Comparison of ENCODE assay signal across 9 mouse cellular contexts in genomic region chr11:6603887-6604603, GRCm38 (mm10). TPM values are rescaled to one million over a fixed set of nuclear protein-coding genes. Genes with fewer than 3 reads are reported as not detected.
DNase-seq lines count a peak whose midpoint lies in the region; ATAC-seq and TF ChIP-seq lines count a peak whose summit lies in the region.
"Had no signal": no experiment of that assay in that cellular context is flagged by ENCODE, and none has a peak within 500 bp of the region (broad histone marks: within the 10 kb centered on the region; RNA-seq: fewer than 3 reads in every experiment).

No protein-coding gene starts in this region.

- WGBS in embryonic facial prominence, embryonic 11.5 days: 25% methylated on average over 12 of the region's 12 CpGs
- 41% methylated on average over 12 of the region's 12 CpGs for WGBS in hindbrain, embryonic 10.5 days
- 11% methylated on average over 12 of the region's 12 CpGs for WGBS in limb, embryonic 14.5 days
- 10% methylated on average over 12 of the region's 12 CpGs for WGBS in neural tube, embryonic 13.5 days
- 13% methylated on average over 12 of the region's 12 CpGs for WGBS in thymus, adult 2 months

- ATAC-seq in CD4-positive, CD25-positive, alpha-beta regulatory T cell, adult 4 months: peak; percentile 43
- peak; percentile 11; the same call in 1 of the 2 replicates for ATAC-seq in embryonic facial prominence, embryonic 11.5 days (replicated peaks; ENCODE audit: insufficient number of reproducible peaks, low FRiP score, low TSS enrichment, low read depth)
- 0 out of 2 replicates have a peak, but pooled peaks have one; percentile 5 for ATAC-seq in limb, embryonic 14.5 days (ENCODE audit: low FRiP score, low read depth)
- peak; percentile 40 for ATAC-seq in neural tube, embryonic 13.5 days (ENCODE audit: low read depth)

- no peak overlapping the region; the same call in none of the 2 replicates for H3K9ac ChIP-seq in embryonic facial prominence, embryonic 11.5 days (replicated peaks; ENCODE audit: low read length)
- no peak overlapping the region for H3K9ac ChIP-seq in limb, embryonic 14.5 days (ENCODE audit: low read depth, low read length, severe bottlenecking)
- peak overlapping the region; percentile 90 for H3K9ac ChIP-seq in neural tube, embryonic 13.5 days

- no peak for TF ChIP-seq CTCF in thymus, adult 2 months (IDR thresholded peaks at IDR 0.05; ENCODE audit: borderline replicate concordance, control insufficient read depth, extremely low read depth, insufficient read depth, low read length, poor library complexity)

- H3K9me3 ChIP-seq in embryonic facial prominence, embryonic 11.5 days (replicated peaks; ENCODE audit: control insufficient read depth, low read length): no peaks in the 10 kb centered on the region
- no peaks in the 10 kb centered on the region for H3K9me3 ChIP-seq in hindbrain, embryonic 10.5 days
- no peaks in the 10 kb centered on the region for H3K9me3 ChIP-seq in limb, embryonic 14.5 days (ENCODE audit: control insufficient read depth, low read length)
- H3K9me3 ChIP-seq in neural tube, embryonic 13.5 days: no peaks in the 10 kb centered on the region

- TF ChIP-seq POLR2A in limb, embryonic 14.5 days (IDR thresholded peaks at IDR 0.05; ENCODE audit: borderline replicate concordance, extremely low read depth, insufficient read depth, insufficient read length): no peak
- TF ChIP-seq POLR2A in thymus, adult 2 months (IDR thresholded peaks at IDR 0.05; ENCODE audit: control insufficient read depth, extremely low read depth, insufficient read depth, low read length, poor library complexity): no peak

- H3K27ac ChIP-seq in embryonic facial prominence, embryonic 11.5 days (replicated peaks; ENCODE audit: low read depth, low read length): no peak overlapping the region
- peak overlapping the region; percentile 86; the same call in 1 of the 2 replicates for H3K27ac ChIP-seq in hindbrain, embryonic 10.5 days
- no peak overlapping the region for H3K27ac ChIP-seq in limb, embryonic 14.5 days (replicated peaks; ENCODE audit: low read depth, low read length)
- H3K27ac ChIP-seq in neural tube, embryonic 13.5 days (replicated peaks): peak overlapping the region; percentile 99
- no peak overlapping the region for H3K27ac ChIP-seq in thymus, adult 2 months (ENCODE audit: control insufficient read depth, insufficient read depth, low read length)
- H3K27ac ChIP-seq: macrophage had no signal

- peaks cover 1% of the 10 kb centered on the region for H3K4me1 ChIP-seq in embryonic facial prominence, embryonic 11.5 days (ENCODE audit: control insufficient read depth, insufficient read depth, low read length)
- peaks cover 74% of the 10 kb centered on the region for H3K4me1 ChIP-seq in hindbrain, embryonic 10.5 days (replicated peaks)
- peaks cover 15% of the 10 kb centered on the region; the same call in 1 of the 2 replicates for H3K4me1 ChIP-seq in limb, embryonic 14.5 days (ENCODE audit: control insufficient read depth, insufficient read depth, low read length)
- peaks cover 86% of the 10 kb centered on the region for H3K4me1 ChIP-seq in neural tube, embryonic 13.5 days (replicated peaks)
- H3K4me1 ChIP-seq in thymus, adult 2 months (replicated peaks; ENCODE audit: control insufficient read depth, insufficient read depth, low read length): no peaks in the 10 kb centered on the region

- H3K4me2 ChIP-seq in embryonic facial prominence, embryonic 11.5 days (ENCODE audit: low read depth, low read length): no peak overlapping the region; the same call in 1 of the 2 replicates
- H3K4me2 ChIP-seq in limb, embryonic 14.5 days (replicated peaks; ENCODE audit: low read depth, low read length, severe bottlenecking): no peak overlapping the region
- peak overlapping the region; percentile 98 for H3K4me2 ChIP-seq in neural tube, embryonic 13.5 days

- no peaks in the 10 kb centered on the region for H3K36me3 ChIP-seq in embryonic facial prominence, embryonic 11.5 days (replicated peaks; ENCODE audit: control insufficient read depth, insufficient read depth, low read depth, low read length)
- peaks cover 24% of the 10 kb centered on the region; the same call in 1 of the 2 replicates for H3K36me3 ChIP-seq in hindbrain, embryonic 10.5 days
- H3K36me3 ChIP-seq in limb, embryonic 14.5 days (ENCODE audit: control insufficient read depth, insufficient read depth, low read length): peaks cover 5% of the 10 kb centered on the region; the same call in 1 of the 2 replicates
- peaks cover 33% of the 10 kb centered on the region for H3K36me3 ChIP-seq in neural tube, embryonic 13.5 days
- no peaks in the 10 kb centered on the region for H3K36me3 ChIP-seq in thymus, adult 2 months (ENCODE audit: control insufficient read depth, insufficient read depth, low read length)

- H3K4me3 ChIP-seq in embryonic facial prominence, embryonic 11.5 days (ENCODE audit: low read depth, low read length): no peak overlapping the region
- peak overlapping the region; percentile 56 for H3K4me3 ChIP-seq in hindbrain, embryonic 10.5 days
- no peak overlapping the region for H3K4me3 ChIP-seq in limb, embryonic 14.5 days (replicated peaks; ENCODE audit: low read length)
- peak overlapping the region; percentile 71 for H3K4me3 ChIP-seq in neural tube, embryonic 13.5 days
- H3K4me3 ChIP-seq in thymus, adult 2 months (ENCODE audit: control insufficient read depth, insufficient read depth, low read length): no peak overlapping the region

- peaks cover 13% of the 10 kb centered on the region for H3K27me3 ChIP-seq in embryonic facial prominence, embryonic 11.5 days (ENCODE audit: control insufficient read depth, insufficient read depth, low read length)
- H3K27me3 ChIP-seq in hindbrain, embryonic 10.5 days (ENCODE audit: insufficient read depth, poor library complexity, severe bottlenecking): peaks cover 40% of the 10 kb centered on the region
- peaks cover 21% of the 10 kb centered on the region; the same call in 1 of the 2 replicates for H3K27me3 ChIP-seq in limb, embryonic 14.5 days (ENCODE audit: control insufficient read depth, insufficient read depth, low read length)
- no peaks in the 10 kb centered on the region for H3K27me3 ChIP-seq in neural tube, embryonic 13.5 days
- peaks cover 3% of the 10 kb centered on the region; the same call in 1 of the 2 replicates for H3K27me3 ChIP-seq in thymus, adult 2 months (ENCODE audit: control insufficient read depth, insufficient read depth, low read length)

- DNase-seq in 416B (ENCODE audit: low read depth): peak; percentile 74
- DNase-seq in embryonic facial prominence, embryonic 11.5 days (ENCODE audit: low spot score): peak; percentile 42
- no peak for DNase-seq in hindbrain, embryonic 10.5 days (ENCODE audit: low spot score)
- DNase-seq in limb, embryonic 14.5 days (ENCODE audit: low spot score): peak; percentile 60
- DNase-seq in thymus, adult 2 months: no peak
- no peak for DNase-seq in ovary, postnatal 36 days (ENCODE audit: low spot score)

RNA-seq across cellular contexts. Expression of gene Nacad, which starts 1.8 kb away (rescaled TPM):
- under 1 TPM in 1 of 2 experiments, not detected in 1; 0.22 TPM for polyA plus RNA-seq in CD4-positive, CD25-positive, alpha-beta regulatory T cell, adult 4 months (2017; shearing (Covaris generic))
- polyA plus RNA-seq in embryonic facial prominence, embryonic 11.5 days (2014; fragmentation: Nextera tagmentation; extraction: Ambion mirVana): 9.2 and 9.9 TPM in 2 replicates
- 21.8 and 56.0 TPM in 2 replicates for polyA plus RNA-seq in hindbrain, embryonic 10.5 days (2016; fragmentation: Nextera tagmentation; extraction: Ambion mirVana)
- 2.0 and 2.1 TPM in 2 replicates for polyA plus RNA-seq in limb, embryonic 14.5 days (2012; rRNA removed)
- polyA plus RNA-seq in limb, embryonic 14.5 days (2014; fragmentation: Nextera tagmentation; extraction: Ambion mirVana): 0.89 and 1.7 TPM in 2 replicates
- 103 and 110 TPM in 2 replicates for polyA plus RNA-seq in neural tube, embryonic 13.5 days (2015; fragmentation: Nextera tagmentation; extraction: Ambion mirVana)
- polyA plus RNA-seq in thymus, adult 2 months (2012; rRNA removed): 0.33 and 0.36 TPM in 2 replicates
- polyA plus RNA-seq: macrophage had no signal

RNA-seq across cellular contexts. Expression of gene Tbrg4, which starts 21.8 kb away (rescaled TPM):
- 10 to 100 TPM; 27.9 to 60.5 TPM for polyA plus RNA-seq in CD4-positive, CD25-positive, alpha-beta regulatory T cell, adult 4 months (2017; shearing (Covaris generic))
- polyA plus RNA-seq in embryonic facial prominence, embryonic 11.5 days (2014; fragmentation: Nextera tagmentation; extraction: Ambion mirVana): 33.0 and 33.5 TPM in 2 replicates
- polyA plus RNA-seq in hindbrain, embryonic 10.5 days (2016; fragmentation: Nextera tagmentation; extraction: Ambion mirVana): 59.5 and 62.2 TPM in 2 replicates
- 108 and 147 TPM in 2 replicates for polyA plus RNA-seq in limb, embryonic 14.5 days (2012; rRNA removed)
- 33.8 and 34.3 TPM in 2 replicates for polyA plus RNA-seq in limb, embryonic 14.5 days (2014; fragmentation: Nextera tagmentation; extraction: Ambion mirVana)
- polyA plus RNA-seq in neural tube, embryonic 13.5 days (2015; fragmentation: Nextera tagmentation; extraction: Ambion mirVana): 29.9 and 31.7 TPM in 2 replicates
- polyA plus RNA-seq in thymus, adult 2 months (2012; rRNA removed): 190 and 191 TPM in 2 replicates

RNA-seq across cellular contexts. Expression of gene Wap, which starts 34.4 kb away (rescaled TPM):
- polyA plus RNA-seq in CD4-positive, CD25-positive, alpha-beta regulatory T cell, adult 4 months (2017; shearing (Covaris generic)): not detected
- polyA plus RNA-seq in embryonic facial prominence, embryonic 11.5 days (2014; fragmentation: Nextera tagmentation; extraction: Ambion mirVana): not detected in 2 replicates
- polyA plus RNA-seq in hindbrain, embryonic 10.5 days (2016; fragmentation: Nextera tagmentation; extraction: Ambion mirVana): not detected in 2 replicates
- polyA plus RNA-seq in limb, embryonic 14.5 days (2012; rRNA removed): not detected in 2 replicates
- not detected in 2 replicates for polyA plus RNA-seq in limb, embryonic 14.5 days (2014; fragmentation: Nextera tagmentation; extraction: Ambion mirVana)
- polyA plus RNA-seq in neural tube, embryonic 13.5 days (2015; fragmentation: Nextera tagmentation; extraction: Ambion mirVana): not detected in 2 replicates
- 0.56 and 1.2 TPM in 2 replicates for polyA plus RNA-seq in thymus, adult 2 months (2012; rRNA removed)
- polyA plus RNA-seq: macrophage had no signal

RNA-seq across cellular contexts. Expression of gene Ramp3, which starts 54.3 kb away (rescaled TPM):
- 1 to 10 TPM; 4.2 to 5.6 TPM for polyA plus RNA-seq in CD4-positive, CD25-positive, alpha-beta regulatory T cell, adult 4 months (2017; shearing (Covaris generic))
- 4.9 and 5.6 TPM in 2 replicates for polyA plus RNA-seq in embryonic facial prominence, embryonic 11.5 days (2014; fragmentation: Nextera tagmentation; extraction: Ambion mirVana)
- 5.7 and 5.8 TPM in 2 replicates for polyA plus RNA-seq in hindbrain, embryonic 10.5 days (2016; fragmentation: Nextera tagmentation; extraction: Ambion mirVana)
- polyA plus RNA-seq in limb, embryonic 14.5 days (2012; rRNA removed): 10.3 and 11.3 TPM in 2 replicates
- polyA plus RNA-seq in limb, embryonic 14.5 days (2014; fragmentation: Nextera tagmentation; extraction: Ambion mirVana): 4.5 and 6.7 TPM in 2 replicates
- 23.8 and 25.7 TPM in 2 replicates for polyA plus RNA-seq in neural tube, embryonic 13.5 days (2015; fragmentation: Nextera tagmentation; extraction: Ambion mirVana)
- 7.8 and 9.0 TPM in 2 replicates for polyA plus RNA-seq in thymus, adult 2 months (2012; rRNA removed)

RNA-seq across cellular contexts. Expression of gene Ccm2, which starts 57.4 kb away (rescaled TPM):
- 100 to 1,000 TPM; 203 to 260 TPM for polyA plus RNA-seq in CD4-positive, CD25-positive, alpha-beta regulatory T cell, adult 4 months (2017; shearing (Covaris generic))
- polyA plus RNA-seq in embryonic facial prominence, embryonic 11.5 days (2014; fragmentation: Nextera tagmentation; extraction: Ambion mirVana): 81.6 and 90.7 TPM in 2 replicates
- polyA plus RNA-seq in hindbrain, embryonic 10.5 days (2016; fragmentation: Nextera tagmentation; extraction: Ambion mirVana): 112 TPM in 2 replicates
- 104 and 123 TPM in 2 replicates for polyA plus RNA-seq in limb, embryonic 14.5 days (2012; rRNA removed)
- polyA plus RNA-seq in limb, embryonic 14.5 days (2014; fragmentation: Nextera tagmentation; extraction: Ambion mirVana): 96.0 and 98.9 TPM in 2 replicates
- polyA plus RNA-seq in neural tube, embryonic 13.5 days (2015; fragmentation: Nextera tagmentation; extraction: Ambion mirVana): 95.1 and 99.8 TPM in 2 replicates
- 450 and 470 TPM in 2 replicates for polyA plus RNA-seq in thymus, adult 2 months (2012; rRNA removed)

Comparison
In these comparisons a context has a peak if more than half of its experiments do, and no peak if none do; other contexts are left out.
1. DNase-seq: peak in 416B (single experiment), embryonic facial prominence, embryonic 11.5 days (single experiment) and limb, embryonic 14.5 days (single experiment); none in hindbrain, embryonic 10.5 days (single experiment), thymus, adult 2 months (single experiment) and ovary, postnatal 36 days (single experiment).
2. H3K27ac ChIP-seq: peak in hindbrain, embryonic 10.5 days (single experiment) and neural tube, embryonic 13.5 days (single experiment); none in embryonic facial prominence, embryonic 11.5 days (single experiment), limb, embryonic 14.5 days (single experiment) and thymus, adult 2 months (single experiment).
3. H3K4me3 ChIP-seq: peak in hindbrain, embryonic 10.5 days (single experiment) and neural tube, embryonic 13.5 days (single experiment); none in embryonic facial prominence, embryonic 11.5 days (single experiment), limb, embryonic 14.5 days (single experiment) and thymus, adult 2 months (single experiment).
4. Peak in every context shown above with its lines, with median percentiles within 50 percentile points of each other: ATAC-seq.